Mouse (Mus musculus) heart, embryonic 14.5 days (tissue): ENCODE results near the gene Zfyve26. TPM values are rescaled to one million over a fixed set of nuclear protein-coding genes. Genes with fewer than 3 reads are reported as not detected.
A peak's percentile ranks its signal among the peaks of the same experiment; 100 is the strongest.
"Not testable (repeated sequence)": the region's sequence is repeated elsewhere in the genome, so short reads cannot be mapped to it uniquely, and the experiment has no call there.

Source experiments
- ATAC-seq: fragments of 200-750 bp; cut with Nextera tagmentation; 2 replicates; pipeline ENCODE4 v1.8.0; 2017; ENCODE audit warnings: low read depth, moderate TSS enrichment; ENCODE audit not compliant: insufficient number of reproducible peaks, insufficient read depth, low FRiP score
- H3K27ac ChIP-seq, 2 experiments: fragments of 200-500 bp in 1 of 2; fragments of 300-500 bp in 1 of 2; sonication (generic) in 1 of 2; replicated peaks in 1 of 2; 2 replicates each; pipeline ENCODE4 v1.5.1; 2012 to 2014; ENCODE audit warnings: low read depth in 2 of 2, low read length in 2 of 2, control low read depth in 1 of 2, mild to moderate bottlenecking in 1 of 2, mixed read lengths in 1 of 2; ENCODE audit not compliant: control insufficient read depth in 1 of 2, insufficient read depth in 1 of 2
- H3K27me3 ChIP-seq: fragments of 300-500 bp; sonication (generic); 2 replicates; pipeline ENCODE4 v1.6.1; 2014; ENCODE audit warnings: mild to moderate bottlenecking, low read length, control low read depth; ENCODE audit not compliant: control insufficient read depth, insufficient read depth
- H3K36me3 ChIP-seq: fragments of 300-500 bp; sonication (generic); 2 replicates; pipeline ENCODE4 v1.6.1; 2014; ENCODE audit warnings: mild to moderate bottlenecking, control low read depth, low read length, mixed read lengths; ENCODE audit not compliant: control insufficient read depth, insufficient read depth
- H3K4me1 ChIP-seq, 2 experiments: fragments of 200-500 bp in 1 of 2; fragments of 300-500 bp in 1 of 2; sonication (generic) in 1 of 2; 2 replicates each; pipeline ENCODE4 v1.6.1; 2012 to 2014; ENCODE audit warnings: low read length in 2 of 2, control low read depth in 1 of 2, mixed read lengths in 1 of 2; ENCODE audit not compliant: control insufficient read depth in 2 of 2, insufficient read depth in 2 of 2
- H3K4me2 ChIP-seq: fragments of 300-500 bp; sonication (generic); 2 replicates; pipeline ENCODE4 v1.6.1; 2014; ENCODE audit warnings: mild to moderate bottlenecking, low read length
- H3K4me3 ChIP-seq, 2 experiments: fragments of 200-500 bp in 1 of 2; fragments of 300-500 bp in 1 of 2; sonication (generic) in 1 of 2; 2 replicates each; pipeline ENCODE4 v1.5.1; 2012 to 2014; ENCODE audit warnings: low read length in 2 of 2, mild to moderate bottlenecking in 2 of 2, control low read depth in 1 of 2, low read depth in 1 of 2, moderate library complexity in 1 of 2; ENCODE audit not compliant: control insufficient read depth in 1 of 2, insufficient read depth in 1 of 2
- H3K9ac ChIP-seq: fragments of 300-500 bp; sonication (generic); 2 replicates; pipeline ENCODE4 v1.6.1; 2014; ENCODE audit warnings: mild to moderate bottlenecking, low read length
- H3K9me3 ChIP-seq: fragments of 300-500 bp; sonication (generic); 2 replicates; pipeline ENCODE4 v1.6.1; 2016; ENCODE audit warnings: low read length, control low read depth; ENCODE audit not compliant: control insufficient read depth
- WGBS: fragments of 180-500 bp; shearing (Covaris S2); extraction: QIAGEN DNeasy Blood & Tissue Kit; methylation state at CpG from one replicate; pipeline ENCODE4 v1.1.7; 2014; 5-methylcytosine and 5-hydroxymethylcytosine counted together
- polyA plus RNA-seq: library from polyadenylated mRNA; unstranded; fragments of >200 nt; fragmentation: Nextera tagmentation; extraction: Ambion mirVana; gene quantifications from 2 replicates; pipeline ENCODE4 v1.2.1, GENCODE M21; 2014

The Zfyve26 gene
- polyA plus RNA-seq, 1 experiment from 2014 or later: 11.1 TPM

DNA sequence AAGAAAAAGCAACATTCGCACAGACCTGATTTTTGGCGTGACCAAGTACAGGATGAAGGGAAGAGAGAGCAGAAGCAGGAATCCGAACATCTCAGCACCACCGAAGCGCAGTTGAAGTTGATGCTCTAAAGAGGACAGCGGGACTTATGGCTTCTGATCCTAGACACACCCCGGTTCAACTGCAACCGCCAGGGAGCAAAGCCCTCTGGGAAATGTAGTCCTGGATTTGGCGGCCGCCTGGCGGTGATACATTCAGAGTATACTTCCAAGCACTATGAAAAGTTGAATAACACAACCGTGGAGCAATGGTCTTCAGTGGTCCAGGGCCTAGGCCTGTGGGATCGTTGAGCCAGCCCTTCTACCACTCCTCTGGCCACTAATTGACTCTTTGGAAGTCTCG, 104.4 kb downstream of the Zfyve26 start:
- WGBS: 4% methylated on average over 14 of the region's 14 CpGs
- ATAC-seq: peak; percentile 75

DNA sequence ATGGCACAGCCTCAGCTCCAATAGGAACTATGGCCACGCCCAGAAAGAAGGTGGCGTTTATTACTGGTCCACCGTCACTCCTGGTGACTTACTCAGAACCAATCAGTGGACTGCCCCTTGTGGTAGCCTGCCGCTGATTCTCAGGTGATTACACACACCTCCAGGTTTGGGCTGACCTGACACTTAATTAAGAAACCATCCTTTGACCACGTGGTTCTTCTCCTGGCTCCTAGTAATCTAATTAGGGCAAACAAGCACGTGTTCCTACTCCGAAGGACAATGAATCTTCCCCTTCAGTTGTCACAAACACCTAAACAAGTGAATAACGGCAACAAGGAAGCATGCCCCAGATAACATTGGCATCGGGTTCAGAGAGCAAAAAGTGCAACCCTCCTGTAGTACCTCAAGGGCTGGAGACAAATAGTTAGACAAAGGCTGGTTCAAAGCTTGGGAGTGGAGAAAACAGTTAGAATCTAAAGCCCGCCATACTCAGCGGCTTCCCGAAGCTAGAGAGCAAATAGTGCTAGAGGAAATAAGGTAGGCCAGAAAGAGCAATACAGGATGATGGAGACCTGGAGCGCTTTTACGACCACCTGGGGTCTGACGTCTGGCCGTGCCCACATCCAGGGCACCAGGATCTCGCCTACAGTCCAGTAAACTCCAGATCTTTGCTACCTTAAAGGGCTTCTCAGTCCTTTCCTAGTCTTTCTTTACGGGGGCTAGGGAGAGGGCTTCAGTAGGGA, 105.0 kb downstream of the Zfyve26 start:
- 1% methylated on average over 18 of the region's 18 CpGs for WGBS
- ATAC-seq: peak; percentile 72; the same call in 1 of the 2 replicates
- Histone ChIP-seq H3K9ac (peak overlapping the region; percentile 77), H3K36me3 (peaks cover 26% of the 10 kb centered on the region), H3K4me3 (peak overlapping the region; percentile 53 to 59), H3K9me3 (no peaks in the 10 kb centered on the region), H3K27me3 (no peaks in the 10 kb centered on the region), H3K27ac (peak overlapping the region; percentile 24 to 55; a peak in 3 of 4 replicates), H3K4me2 (peak overlapping the region; percentile 95), H3K4me1 (peaks cover 6 to 15% of the 10 kb centered on the region in 2 experiments; a peak in 3 of 4 replicates)

More for the DNA sequence above, 104.4 kb downstream of the Zfyve26 start:
- H3K9me3 ChIP-seq: no peaks in the 10 kb centered on the region
- peak overlapping the region; percentile 53 to 59 for H3K4me3 ChIP-seq
- H3K27ac ChIP-seq: peak overlapping the region in 1 of 2 experiments; percentile 55; a peak in 1 of 4 replicates
- H3K4me1 ChIP-seq: peaks cover 6 to 15% of the 10 kb centered on the region in 2 experiments; a peak in 3 of 4 replicates
- H3K9ac ChIP-seq: peak overlapping the region; percentile 77
- H3K4me2 ChIP-seq: peak overlapping the region; percentile 95
- peaks cover 20% of the 10 kb centered on the region for H3K36me3 ChIP-seq
- H3K27me3 ChIP-seq: no peaks in the 10 kb centered on the region

DNA sequence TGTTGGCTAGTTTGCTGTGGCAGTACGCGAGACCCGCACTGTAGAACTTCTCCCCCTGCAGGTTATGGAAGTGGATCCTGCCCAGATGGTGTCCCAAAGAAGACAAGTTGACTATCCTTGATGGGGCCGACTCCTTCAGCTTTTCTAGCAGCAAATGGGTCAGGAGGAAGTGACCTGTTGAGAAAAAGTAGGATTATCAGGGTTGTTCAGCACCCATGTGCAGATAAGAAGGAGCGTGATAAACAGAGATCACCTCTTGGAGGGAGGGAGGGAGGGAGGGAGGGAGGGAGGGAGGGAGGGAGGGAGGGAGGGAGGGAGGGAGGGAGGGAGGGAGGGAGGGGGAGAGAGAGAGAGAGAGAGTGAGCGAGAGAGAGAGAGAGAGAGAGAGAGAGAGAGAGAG, 110.9 kb downstream of the Zfyve26 start:
- not testable (repeated sequence) for H3K27ac ChIP-seq, H3K4me1 ChIP-seq, H3K4me2 ChIP-seq, H3K9ac ChIP-seq, H3K9me3 ChIP-seq, ATAC-seq, H3K4me3 ChIP-seq, H3K27me3 ChIP-seq
- H3K36me3 ChIP-seq: peaks cover 81% of the 10 kb centered on the region
- WGBS: 88% methylated on average over 5 of the region's 6 CpGs

Other genes starting within 250 kb of the Zfyve26 start
- 14.3 and 14.8 TPM in 2 replicates for gene Pigh, start 206.7 kb downstream of the Zfyve26 start, polyA plus RNA-seq
- 0.14 and 0.28 TPM in 2 replicates for gene Arg2, start 165.5 kb downstream of the Zfyve26 start, polyA plus RNA-seq
- gene Vti1b, start 123.6 kb downstream of the Zfyve26 start, polyA plus RNA-seq: 88.9 and 89.1 TPM in 2 replicates
- 14.8 and 16.7 TPM in 2 replicates for gene Rdh11, start 104.0 kb downstream of the Zfyve26 start, polyA plus RNA-seq
- gene Rdh12, start 87.4 kb downstream of the Zfyve26 start, polyA plus RNA-seq: 0.32 and 0.77 TPM in 2 replicates
- gene Rad51b, start 978 bp upstream of the Zfyve26 start, polyA plus RNA-seq: 4.2 and 4.4 TPM in 2 replicates